Mouse (Mus musculus) cerebellum, adult 9-10 months (tissue): ENCODE measurements around the gene Il17d.

Experiments
- DNase-seq: peaks from one replicate; pipeline ENCODE4 v3.0.0; 2022

Il17d gene

GRCm38 (mm10) chr14:57524671-57525387 is at the start of gene Il17d:
Gene Il17d (plus strand): TSS chr14:57524777.
- peak; percentile 71 for DNase-seq

GRCm38 (mm10) chr14:57475057-57475456 is 49.5 kb upstream of the Il17d start:
- DNase-seq = no peak

DNA sequence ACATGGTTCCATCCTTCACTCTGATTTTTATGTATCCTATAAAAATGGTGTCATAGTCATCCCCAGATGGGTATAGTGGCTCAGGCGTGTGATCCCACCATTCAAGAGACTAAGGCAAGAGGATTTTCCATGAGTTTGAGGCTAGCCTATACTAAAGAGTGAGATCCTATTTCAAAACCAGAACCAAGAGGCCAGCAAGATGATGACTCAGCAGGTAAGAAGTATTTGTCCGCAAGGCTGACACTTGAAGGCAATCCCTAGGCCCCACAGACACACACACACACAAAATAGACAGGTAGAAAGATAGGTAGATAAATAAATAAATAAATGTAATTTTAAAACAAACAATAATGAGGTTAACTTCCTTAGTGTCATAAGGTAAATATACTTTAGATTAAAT is 42.3 kb upstream of the Il17d start:
- DNase-seq = no peak

DNA sequence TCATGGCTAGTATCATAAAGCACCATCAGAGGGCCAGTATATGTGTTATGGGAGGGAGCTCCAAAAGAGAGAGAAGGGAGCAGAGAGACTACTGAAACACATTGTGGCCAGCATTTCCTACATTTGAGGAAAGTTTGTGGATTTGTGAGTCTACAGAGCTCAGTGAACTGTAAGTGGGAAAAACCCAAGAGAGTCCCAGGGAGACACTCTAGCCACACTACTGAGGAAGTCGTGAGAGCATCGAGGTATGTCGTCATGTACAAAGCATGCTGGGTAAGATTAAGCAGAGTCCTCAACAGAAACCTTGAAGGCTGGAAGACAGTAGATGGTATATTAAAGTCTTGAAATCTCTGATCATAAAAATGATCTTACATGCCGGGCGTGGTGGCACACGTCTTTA is 40.4 kb upstream of the Il17d start:
- no peak for DNase-seq

DNA sequence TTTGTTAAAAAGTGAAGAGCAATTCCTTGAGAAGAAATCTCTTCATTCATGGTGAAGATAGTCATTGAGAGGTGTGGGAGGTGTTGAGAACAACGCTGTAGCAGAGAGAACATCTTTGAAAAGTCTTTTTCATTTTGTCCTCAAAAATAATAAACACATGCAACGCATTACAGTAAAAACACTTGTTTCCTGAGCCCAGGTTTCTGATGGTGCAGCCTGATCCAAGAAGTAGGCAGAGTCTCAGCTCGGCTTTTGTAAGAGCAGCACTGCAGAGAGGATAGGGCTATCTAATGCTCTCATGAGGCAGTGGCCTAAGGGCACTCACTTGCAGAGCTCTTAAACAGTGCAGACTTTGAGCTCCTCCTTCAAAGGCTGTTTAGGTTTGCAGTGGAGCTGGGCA is 34.9 kb upstream of the Il17d start:
- DNase-seq = no peak

DNA sequence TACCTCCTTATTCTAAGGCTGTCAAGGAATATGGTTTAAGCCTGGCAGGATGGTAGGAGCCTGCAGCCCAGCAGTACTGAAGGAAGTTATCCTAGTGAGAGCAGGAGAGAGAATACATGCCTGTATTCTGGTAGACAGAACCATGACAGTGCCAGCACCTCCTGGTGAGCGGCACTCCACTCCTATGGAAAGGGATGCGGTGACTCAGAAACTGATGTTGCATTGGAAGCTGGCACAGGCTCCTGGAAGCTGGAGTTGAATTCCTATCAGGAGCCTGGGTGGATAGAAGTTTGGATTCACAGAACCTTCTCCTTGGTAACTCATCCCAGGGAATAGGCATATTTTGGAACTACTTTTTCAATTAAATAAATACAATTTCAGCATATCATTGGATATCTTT is 30.7 kb upstream of the Il17d start:
- no peak for DNase-seq

GRCm38 (mm10) chr14:57503729-57504128 is 20.8 kb upstream of the Il17d start:
- DNase-seq = peak; percentile 96

- peak; percentile 22 for DNase-seq
Observed at GRCm38 (mm10) chr14:57509554-57509953, 15.0 kb upstream of the Il17d start.

- no peak for DNase-seq
Observed at GRCm38 (mm10) chr14:57515156-57515762, 9.3 kb upstream of the Il17d start.

GRCm38 (mm10) chr14:57517001-57517400 is 7.6 kb upstream of the Il17d start:
- DNase-seq = no peak

GRCm38 (mm10) chr14:57523762-57524161 is 815 bp upstream of the Il17d start:
- DNase-seq = no peak

DNA sequence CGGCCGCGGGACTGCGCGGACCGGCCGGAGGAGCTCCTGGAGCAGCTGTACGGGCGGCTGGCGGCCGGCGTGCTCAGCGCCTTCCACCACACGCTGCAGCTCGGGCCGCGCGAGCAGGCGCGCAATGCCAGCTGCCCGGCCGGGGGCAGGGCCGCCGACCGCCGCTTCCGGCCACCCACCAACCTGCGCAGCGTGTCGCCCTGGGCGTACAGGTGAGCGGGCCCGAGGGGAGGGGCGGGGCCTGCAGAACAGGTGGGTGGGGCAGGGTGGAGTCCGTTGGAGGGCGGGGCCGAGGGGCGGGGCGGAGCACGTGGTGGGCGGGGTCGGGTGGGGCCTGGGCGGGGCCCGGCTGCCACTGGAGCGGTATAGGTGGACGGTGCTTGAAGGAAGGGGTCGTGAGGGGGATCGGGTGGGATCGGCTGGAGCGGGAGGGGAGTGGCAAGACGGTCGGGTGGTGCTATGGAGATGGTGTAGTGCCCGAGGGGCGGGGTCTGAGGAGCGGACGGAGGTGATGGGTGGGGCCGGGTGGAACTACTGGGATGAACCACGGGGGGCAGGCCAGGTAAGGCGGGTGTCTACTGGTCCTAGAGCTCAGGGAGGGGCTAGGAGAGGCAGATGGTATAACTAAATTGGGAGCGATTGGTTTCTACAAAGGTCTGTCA is 942 bp downstream of the Il17d start:
- DNase-seq = peak; percentile 92

DNA sequence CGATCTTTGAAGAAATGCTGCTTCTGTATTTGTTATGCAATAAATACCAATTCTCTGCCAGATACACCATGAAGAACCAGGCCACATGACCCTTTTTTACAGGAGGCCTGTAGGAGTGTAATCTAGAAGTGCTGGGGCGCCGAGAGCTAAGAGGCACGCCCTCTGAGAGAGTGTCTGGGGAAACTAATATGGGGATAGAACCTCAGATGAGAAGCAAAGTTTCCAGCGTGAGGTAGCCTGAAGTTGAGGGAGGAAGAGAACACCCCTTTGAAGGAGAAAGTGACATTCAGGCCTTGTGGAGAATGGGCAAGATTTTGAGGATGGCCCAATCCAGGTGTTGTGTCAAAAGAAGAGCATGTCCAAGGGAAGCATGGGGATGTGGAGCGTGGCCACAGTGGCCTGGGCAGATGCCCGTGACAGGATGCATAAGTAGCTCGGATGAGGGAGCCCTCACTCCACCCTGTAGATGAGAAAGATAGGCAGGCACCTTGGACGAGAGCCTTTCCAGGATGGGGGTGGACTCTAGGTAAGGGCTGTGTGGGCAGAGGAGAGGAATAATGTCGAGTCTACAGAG is 1.6 kb downstream of the Il17d start:
- DNase-seq = peak; percentile 72

DNA sequence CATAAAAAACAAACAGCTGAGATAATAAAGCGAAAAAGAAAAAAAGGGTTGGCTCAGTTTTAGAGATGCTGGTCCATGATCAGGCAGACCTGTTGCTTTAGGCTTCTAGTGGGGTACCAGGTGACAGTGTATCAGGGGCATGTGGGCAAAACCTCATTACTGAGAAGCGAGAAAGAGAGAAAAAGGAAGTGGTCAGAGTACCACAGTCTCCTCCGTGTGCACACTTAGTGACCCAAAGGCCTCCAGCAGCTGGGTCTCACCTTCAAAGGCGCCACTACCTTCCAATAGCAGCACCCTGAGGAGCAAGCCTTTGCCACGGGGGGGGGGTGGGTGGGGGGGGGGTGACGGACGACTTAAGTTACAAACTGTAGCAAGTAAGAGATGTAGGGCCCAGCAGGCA is 2.5 kb downstream of the Il17d start:
- DNase-seq = no peak

- DNase-seq = no peak
Observed at GRCm38 (mm10) chr14:57527598-57527997, 3.0 kb downstream of the Il17d start.

DNA sequence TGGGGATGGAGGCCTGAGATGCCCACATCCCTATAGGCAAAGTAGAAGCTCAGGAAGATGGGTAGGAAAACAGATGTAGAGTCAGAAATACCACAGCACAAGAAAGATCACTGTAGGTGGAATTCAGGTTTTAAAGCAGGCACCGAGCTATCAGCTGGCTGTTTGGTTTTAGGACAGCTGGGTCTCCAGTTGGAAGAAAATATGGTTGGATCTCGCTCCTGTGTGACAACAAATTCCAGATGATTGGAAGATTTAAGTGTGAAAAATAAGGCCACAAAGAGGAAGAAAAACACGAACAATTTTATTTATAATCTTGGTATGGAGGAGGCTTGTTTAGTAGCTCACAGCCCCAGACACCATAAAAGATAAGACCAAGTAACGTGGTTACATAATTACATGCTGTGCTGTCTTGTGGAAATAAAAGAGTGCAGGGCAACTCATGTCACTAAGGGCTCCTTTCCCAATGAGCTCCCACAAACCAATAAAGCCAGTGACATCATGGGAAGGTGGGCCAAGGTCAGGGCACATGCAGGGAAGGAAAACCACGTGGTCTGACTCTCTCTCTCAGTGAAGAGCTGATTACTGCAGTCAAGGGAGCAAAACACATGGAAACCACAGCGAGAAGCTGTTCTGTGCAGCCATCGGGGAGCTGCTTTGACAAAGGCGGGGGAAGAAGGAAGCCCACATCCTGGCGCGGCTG is 4.7 kb downstream of the Il17d start:
- DNase-seq = no peak

DNA sequence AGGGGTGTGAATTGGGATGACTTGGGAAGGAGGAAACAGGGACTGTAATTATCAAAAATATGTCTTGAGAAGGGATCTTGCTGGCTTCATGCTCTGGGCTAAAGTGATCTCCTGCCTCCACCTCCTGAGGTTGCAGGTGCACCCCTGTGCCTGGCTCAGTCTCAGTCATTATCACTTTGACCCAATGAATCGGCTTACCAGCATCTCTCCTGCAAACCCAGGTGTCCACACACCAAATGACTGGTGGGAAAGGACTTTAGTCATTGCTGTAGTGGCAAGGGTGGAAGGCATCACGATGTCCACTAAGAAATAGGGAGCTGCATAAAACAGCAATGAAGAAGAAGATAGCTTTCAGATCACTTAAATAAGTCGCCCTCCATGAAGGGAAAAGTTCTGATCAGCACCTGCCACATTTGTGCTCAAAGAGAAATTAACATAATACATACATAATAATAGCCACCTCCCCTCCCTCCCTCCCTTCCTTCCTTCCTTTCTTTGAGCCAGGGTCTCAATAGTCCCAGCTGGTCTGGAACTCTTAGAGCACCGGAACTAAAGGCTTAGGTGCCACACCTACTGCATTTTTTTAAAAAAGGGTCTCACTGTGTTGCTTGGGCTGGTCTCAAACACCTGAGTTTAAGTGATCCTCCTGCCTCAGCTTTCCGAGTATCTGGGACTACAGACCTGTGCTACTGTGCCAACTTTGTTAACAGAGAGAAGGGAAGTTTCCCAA is 5.4 kb downstream of the Il17d start:
- no peak for DNase-seq

DNA sequence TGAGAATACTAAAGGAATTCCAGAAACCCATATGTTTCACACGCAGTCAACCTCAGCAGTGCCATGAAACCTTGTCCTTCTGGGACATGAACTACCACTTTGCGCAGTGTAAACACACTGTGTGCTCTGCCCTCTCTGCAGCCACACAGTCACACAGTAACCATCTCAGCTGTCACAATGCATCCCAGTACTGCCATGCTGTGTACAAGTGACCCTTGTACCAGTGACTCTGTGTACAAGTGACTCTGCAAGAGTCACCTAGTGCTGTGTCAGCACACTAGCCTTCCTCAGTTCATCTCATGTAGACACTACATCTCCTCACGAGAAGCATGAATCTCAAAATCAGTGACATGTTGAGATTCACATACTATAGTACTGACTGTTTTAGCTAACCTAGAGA is 8.0 kb downstream of the Il17d start:
- no peak for DNase-seq

DNA sequence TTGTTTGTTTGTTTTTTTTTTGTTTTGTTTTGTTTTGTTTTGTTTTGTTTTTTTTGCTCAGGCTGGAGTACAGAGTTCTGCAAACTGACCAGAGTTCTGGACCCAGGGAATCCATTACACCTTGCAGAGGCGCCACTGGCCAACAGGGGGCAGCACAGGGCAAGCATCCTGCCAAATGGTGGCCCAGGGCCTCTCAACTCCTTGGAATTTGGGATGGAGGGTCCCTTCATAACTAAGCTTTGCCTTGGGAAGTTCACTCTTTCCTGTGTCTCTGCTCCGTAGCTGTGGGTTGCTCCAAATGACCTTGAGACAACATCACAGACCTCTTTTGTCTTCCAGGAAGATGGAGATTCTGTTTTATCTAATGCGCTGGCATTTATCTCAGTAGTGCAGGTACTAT is 8.6 kb downstream of the Il17d start:
- DNase-seq = peak; percentile 70

DNA sequence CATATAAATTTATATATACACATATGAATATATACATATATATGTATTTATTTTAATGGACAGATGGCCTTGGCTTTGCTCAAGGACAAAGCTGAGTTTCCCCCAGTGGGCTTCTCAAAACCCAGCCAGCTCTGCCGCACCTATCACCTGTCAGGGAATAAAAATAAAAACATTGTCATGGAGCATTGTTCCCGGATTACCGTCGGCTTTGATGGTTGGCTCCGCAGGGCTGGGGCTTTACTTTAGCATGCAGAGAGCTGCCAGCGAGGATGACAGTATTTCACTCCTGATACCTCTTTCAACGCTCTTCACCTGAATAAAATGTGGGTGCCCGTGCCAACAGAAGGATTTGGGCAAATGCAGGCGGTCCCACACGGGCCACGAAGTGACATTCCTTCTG is 9.3 kb downstream of the Il17d start:
- no peak for DNase-seq

- DNase-seq = no peak
Observed at GRCm38 (mm10) chr14:57534346-57534745, 9.8 kb downstream of the Il17d start.

DNA sequence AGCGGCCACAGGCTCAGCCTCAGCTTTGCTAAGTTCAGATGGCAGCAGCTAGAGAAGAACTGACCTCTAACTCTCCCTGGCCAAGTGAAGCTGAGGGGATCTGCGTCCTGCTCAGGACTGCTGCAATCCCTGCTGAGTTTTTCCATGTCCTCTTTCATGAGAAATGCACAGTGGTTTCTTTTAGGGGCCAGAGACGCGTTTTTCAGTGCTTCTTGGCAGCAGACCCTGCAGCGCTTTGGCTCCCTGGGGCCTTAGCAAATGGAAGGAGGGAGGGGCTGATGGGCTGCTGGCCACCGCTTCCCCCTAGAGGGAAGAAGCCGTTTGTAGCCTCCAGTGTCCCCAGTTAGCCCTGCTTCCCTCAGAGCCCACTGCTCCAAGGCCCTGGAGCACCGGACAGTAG is 10.4 kb downstream of the Il17d start:
- DNase-seq = peak; percentile 63

- DNase-seq = peak; percentile 63
Observed at GRCm38 (mm10) chr14:57535646-57536045, 11.1 kb downstream of the Il17d start.
